Mouse (Mus musculus) splenic B cell, adult 2 months (primary cell): ENCODE data around the gene Sema4f.
A peak's percentile ranks its signal among the peaks of the same experiment; 100 is the strongest.

Source experiments
- DNase-seq: peaks from one replicate; pipeline ENCODE4 v3.0.0-alpha.2; 2011; ENCODE audit warnings: low read depth, low spot score
- H3K27me3 ChIP-seq: 2 replicates; pipeline ENCODE4 v1.6.1; 2012; ENCODE audit warnings: mild to moderate bottlenecking, low read length, moderate library complexity, mixed read lengths; ENCODE audit not compliant: control insufficient read depth, poor library complexity, insufficient read depth, severe bottlenecking
- H3K36me3 ChIP-seq: 2 replicates; pipeline ENCODE4 v1.6.1; 2012; ENCODE audit warnings: mild to moderate bottlenecking, low read length, moderate library complexity, mixed read lengths; ENCODE audit not compliant: control insufficient read depth, poor library complexity, insufficient read depth, severe bottlenecking

The Sema4f gene

DNA sequence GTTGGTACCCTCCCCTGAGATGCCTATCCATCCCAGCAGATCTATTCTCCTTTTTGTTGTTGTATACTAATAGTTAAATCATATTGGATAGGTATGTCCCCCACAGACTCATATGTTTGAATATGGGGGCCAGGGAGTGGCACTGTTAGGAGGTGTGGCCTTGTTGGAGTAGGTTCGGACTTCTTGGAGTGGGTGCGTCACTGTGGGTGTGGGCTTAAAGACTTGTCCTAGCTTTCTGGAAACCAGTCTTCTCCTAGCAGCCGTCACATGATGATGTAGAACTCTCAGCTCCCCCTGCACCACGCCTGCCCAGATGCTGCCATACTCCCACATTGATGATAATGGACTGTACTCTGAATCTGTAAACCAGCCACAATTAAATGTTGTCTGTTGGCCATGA lies 41.3 kb downstream of the Sema4f start:
- H3K27me3 ChIP-seq: no peaks in the 10 kb centered on the region
- DNase-seq: no peak
- no peaks in the 10 kb centered on the region for H3K36me3 ChIP-seq

DNA sequence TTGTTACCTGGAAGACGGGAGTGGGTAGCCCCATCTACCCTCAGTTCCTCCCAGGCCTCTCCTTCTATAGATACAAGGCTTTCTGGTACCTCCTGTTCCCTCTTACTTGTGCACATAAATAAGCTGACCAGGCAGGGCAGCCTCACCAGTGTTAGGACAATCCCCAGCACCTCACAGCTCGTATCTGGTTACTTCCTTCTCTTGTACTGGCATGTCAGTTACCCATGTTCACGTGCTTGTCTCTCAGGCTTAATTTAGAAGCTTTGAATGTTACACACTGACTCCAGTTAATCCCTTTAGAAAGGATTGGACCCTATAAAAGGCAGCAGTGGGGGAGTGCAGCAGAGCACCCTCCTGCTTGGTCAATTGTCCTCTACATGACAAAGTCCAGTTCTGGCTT lies 42.3 kb downstream of the Sema4f start:
- H3K36me3 ChIP-seq: no peaks in the 10 kb centered on the region
- no peaks in the 10 kb centered on the region for H3K27me3 ChIP-seq
- DNase-seq: no peak

DNA sequence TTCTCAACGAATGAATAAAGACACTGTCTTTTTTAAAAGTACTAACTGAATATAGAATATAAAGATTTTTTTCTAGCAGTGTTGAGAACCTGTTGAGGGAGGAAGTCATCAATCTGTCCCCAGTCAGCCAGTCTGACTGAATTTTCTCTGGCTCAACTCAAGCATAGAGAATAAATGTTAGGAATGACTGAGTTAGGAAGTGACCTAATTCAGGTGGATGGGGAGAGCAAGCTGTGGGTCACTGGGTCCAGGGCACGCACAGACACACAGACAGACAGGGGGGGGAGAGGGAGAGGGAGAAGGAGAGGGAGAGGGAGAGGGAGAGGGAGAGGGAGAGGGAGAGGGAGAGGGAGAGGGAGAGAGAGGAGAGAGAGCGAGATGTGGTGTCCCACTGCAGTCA lies 46.2 kb downstream of the Sema4f start:
- DNase-seq: no peak
- Histone ChIP-seq H3K36me3 (no peaks in the 10 kb centered on the region), H3K27me3 (no peaks in the 10 kb centered on the region)

DNA sequence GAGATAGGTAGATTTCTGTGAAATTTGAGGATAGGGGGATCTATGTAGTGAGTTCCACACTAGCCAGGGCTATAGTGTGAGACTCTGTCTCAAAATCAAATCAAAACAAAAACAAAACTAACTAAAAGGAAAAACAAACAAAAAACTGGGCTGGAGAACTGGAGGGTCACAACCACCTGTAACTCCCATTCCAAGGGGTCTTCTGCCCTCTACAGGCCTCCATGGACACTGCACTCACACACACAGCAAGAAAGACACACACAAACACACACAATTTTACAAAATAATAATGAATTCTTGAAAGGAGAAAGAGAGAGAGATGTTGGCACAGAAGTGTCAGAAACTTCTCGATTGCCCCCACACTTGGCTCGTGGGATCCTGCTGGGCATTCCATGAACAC lies 47.0 kb downstream of the Sema4f start:
- no peaks in the 10 kb centered on the region for H3K27me3 ChIP-seq
- peak; percentile 42 for DNase-seq
- no peaks in the 10 kb centered on the region for H3K36me3 ChIP-seq

- H3K27me3 ChIP-seq: no peaks in the 10 kb centered on the region
- DNase-seq: no peak
- H3K36me3 ChIP-seq: no peaks in the 10 kb centered on the region
These were observed 48.1 kb downstream of the Sema4f start for GRCm38 (mm10) chr6:82891488-82891887.

- Histone ChIP-seq H3K36me3 (no peaks in the 10 kb centered on the region), H3K27me3 (no peaks in the 10 kb centered on the region)
These were observed 53.2 kb downstream of the Sema4f start for GRCm38 (mm10) chr6:82886330-82886729.

GRCm38 (mm10) chr6:82885909-82886308 lies 53.7 kb downstream of the Sema4f start:
- no peak for DNase-seq
- Histone ChIP-seq H3K36me3 (no peaks in the 10 kb centered on the region), H3K27me3 (no peaks in the 10 kb centered on the region)

More at GRCm38 (mm10) chr6:82886330-82886729, 53.2 kb downstream of the Sema4f start:
- DNase-seq: no peak

- Histone ChIP-seq H3K36me3 (no peaks in the 10 kb centered on the region), H3K27me3 (no peaks in the 10 kb centered on the region)
- no peak for DNase-seq
These were observed 54.1 kb downstream of the Sema4f start for GRCm38 (mm10) chr6:82885441-82885840.

DNA sequence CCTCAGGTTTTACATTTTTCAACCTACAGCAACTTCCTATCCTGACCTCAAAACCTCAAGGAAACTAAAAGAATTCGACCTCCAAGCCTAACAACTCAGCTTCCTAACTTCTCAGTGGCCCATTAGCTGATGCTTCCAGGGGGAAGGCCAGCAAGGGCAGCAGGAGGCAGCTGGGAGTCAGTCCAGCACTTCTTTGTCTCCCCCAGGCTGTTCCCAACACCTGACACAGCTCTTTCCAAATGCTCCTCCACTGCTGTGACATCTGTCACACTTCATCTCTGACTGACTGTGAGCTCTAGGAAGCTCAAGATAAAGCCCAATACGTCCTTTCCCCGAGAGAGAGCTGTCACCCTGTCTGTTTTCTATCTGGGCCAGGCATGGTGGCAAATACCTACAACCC lies 55.0 kb downstream of the Sema4f start:
- no peak for DNase-seq
- Histone ChIP-seq H3K27me3 (no peaks in the 10 kb centered on the region), H3K36me3 (no peaks in the 10 kb centered on the region)

DNA sequence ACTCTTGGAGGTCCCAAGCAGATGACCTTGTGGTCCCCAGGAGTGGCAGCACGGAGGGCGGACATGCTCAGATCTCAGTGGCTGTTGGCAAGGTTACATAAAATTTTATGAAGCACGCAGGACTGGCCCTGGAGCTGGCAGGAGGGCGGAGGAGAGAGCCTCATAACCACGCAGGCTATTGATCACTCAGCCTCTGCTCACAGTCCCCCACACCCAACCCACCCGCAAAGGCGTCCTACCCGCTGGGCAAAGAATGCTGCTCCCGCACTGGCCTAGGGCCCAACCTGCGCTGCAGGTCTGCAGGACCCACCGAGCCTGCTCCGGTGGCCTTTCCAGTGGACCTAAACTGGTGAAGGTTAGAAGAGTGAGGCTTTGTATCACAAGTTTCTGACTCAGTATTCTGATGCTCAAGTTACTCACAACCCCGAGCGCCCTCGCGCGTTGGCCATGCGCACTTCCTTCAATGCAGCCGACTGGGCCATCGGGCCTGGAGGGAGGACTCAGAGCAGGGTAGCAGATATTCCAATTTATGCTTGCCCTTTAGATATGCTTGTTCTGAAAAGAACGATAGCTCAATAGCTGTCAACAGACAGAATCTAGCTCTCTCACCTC lies 58.0 kb downstream of the Sema4f start:
- no peaks in the 10 kb centered on the region for H3K27me3 ChIP-seq
- no peaks in the 10 kb centered on the region for H3K36me3 ChIP-seq
- peak; percentile 19 for DNase-seq

- Histone ChIP-seq H3K27me3 (no peaks in the 10 kb centered on the region), H3K36me3 (no peaks in the 10 kb centered on the region)
- peak; percentile 18 for DNase-seq
These were observed 58.8 kb downstream of the Sema4f start for GRCm38 (mm10) chr6:82880807-82881206.

DNA sequence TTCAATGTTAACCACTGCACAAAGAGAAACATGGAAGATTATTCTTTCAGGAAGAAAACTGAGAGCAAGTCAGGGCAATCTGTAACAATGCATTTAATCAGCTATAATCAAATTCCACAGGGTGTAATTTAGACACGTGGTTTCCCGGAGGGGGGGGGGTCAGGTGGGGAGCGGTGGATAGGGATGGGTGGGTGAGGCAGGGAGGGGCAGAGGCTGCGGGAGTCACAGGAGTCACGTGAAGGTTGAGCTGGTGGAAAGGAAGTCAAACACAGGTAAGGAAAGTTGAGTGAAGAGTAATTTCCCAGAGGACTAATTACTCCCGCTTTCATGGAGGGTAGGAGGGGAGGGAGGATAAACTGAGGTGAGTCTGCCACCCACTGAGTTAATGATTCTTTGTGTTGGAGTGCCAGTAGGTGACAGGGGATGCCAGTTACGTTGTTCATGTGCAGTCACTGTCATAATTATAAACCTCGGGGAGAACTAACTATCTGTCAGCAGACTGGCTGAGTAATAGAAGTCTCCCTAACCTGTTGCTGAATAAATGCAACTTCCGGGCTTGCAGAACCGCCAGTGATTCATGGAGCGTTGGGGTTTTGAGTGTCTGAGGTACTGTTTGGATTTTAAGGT lies 60.0 kb downstream of the Sema4f start:
- Histone ChIP-seq H3K27me3 (no peaks in the 10 kb centered on the region), H3K36me3 (no peaks in the 10 kb centered on the region)
- DNase-seq: no peak

- no peaks in the 10 kb centered on the region for H3K36me3 ChIP-seq
- DNase-seq: no peak
- H3K27me3 ChIP-seq: no peaks in the 10 kb centered on the region
These were observed 64.0 kb downstream of the Sema4f start for GRCm38 (mm10) chr6:82875509-82875935.

- DNase-seq: no peak
- Histone ChIP-seq H3K27me3 (no peaks in the 10 kb centered on the region), H3K36me3 (no peaks in the 10 kb centered on the region)
These were observed 67.2 kb downstream of the Sema4f start for GRCm38 (mm10) chr6:82872332-82872707.

DNA sequence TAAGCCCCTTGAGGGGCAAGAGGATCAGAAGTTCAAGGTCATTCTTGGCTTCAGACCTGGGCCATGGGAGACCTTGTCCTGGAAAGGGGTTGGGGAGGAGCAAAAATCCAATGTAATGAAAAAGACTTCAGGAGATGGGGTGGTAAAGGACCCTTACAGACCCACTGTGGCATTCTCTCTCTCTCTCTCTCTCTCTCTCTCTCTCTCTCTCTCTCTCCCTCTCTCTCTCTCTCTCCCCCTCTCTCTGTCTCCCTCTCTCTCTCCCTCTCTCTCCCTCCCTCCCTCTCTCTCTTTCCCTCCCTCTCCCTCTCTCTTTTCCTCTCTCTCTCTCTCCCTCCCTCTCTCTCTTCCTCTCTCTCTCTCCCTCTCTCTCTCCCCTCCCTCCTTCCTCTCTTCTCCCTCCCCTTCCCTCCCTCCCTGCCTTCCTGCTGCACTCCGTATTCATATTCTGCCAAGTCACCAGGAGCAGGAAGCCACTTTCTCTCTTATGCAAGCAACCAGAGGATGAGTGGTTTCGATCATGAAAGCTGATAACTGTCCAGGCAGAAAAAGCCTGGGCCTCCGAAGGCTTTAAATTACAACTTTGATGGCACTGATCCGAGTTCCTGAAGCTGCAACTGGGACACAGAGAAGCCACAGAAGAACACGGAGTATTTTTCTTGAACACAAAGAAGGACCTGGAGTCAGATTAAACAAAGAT lies 67.8 kb downstream of the Sema4f start:
- Histone ChIP-seq H3K36me3 (no peaks in the 10 kb centered on the region), H3K27me3 (no peaks in the 10 kb centered on the region)
- DNase-seq: no peak
